Mouse (Mus musculus) heart, embryonic 13.5 days (tissue): ENCODE measurements around the gene Asb3. TPM values are rescaled to one million over a fixed set of nuclear protein-coding genes. Genes with fewer than 3 reads are reported as not detected.
"Not testable (repeated sequence)": the region's sequence is repeated elsewhere in the genome, so short reads cannot be mapped to it uniquely, and the experiment has no call there.

Source experiments
- ATAC-seq: fragments of 200-750 bp; cut with Nextera tagmentation; 2 replicates; pipeline ENCODE4 v1.8.0; 2017; ENCODE audit warnings: moderate TSS enrichment; ENCODE audit not compliant: insufficient number of reproducible peaks, low FRiP score, low TSS enrichment; ENCODE audit errors: extremely low read depth
- H3K27ac ChIP-seq: fragments of 300-500 bp; sonication (generic); replicated peaks from 2 replicates; pipeline ENCODE4 v1.5.1; 2015; ENCODE audit warnings: moderate library complexity, mild to moderate bottlenecking, inconsistent platforms
- H3K27me3 ChIP-seq: fragments of 300-500 bp; sonication (generic); replicated peaks from 2 replicates; pipeline ENCODE4 v1.6.1; 2015; ENCODE audit warnings: mild to moderate bottlenecking, inconsistent platforms
- H3K36me3 ChIP-seq: fragments of 300-500 bp; sonication (generic); 2 replicates; pipeline ENCODE4 v1.6.1; 2015; ENCODE audit warnings: mild to moderate bottlenecking, inconsistent platforms
- H3K4me1 ChIP-seq: fragments of 300-500 bp; sonication (generic); 2 replicates; pipeline ENCODE4 v1.6.1; 2015; ENCODE audit warnings: inconsistent platforms
- H3K4me2 ChIP-seq: fragments of 300-500 bp; sonication (generic); 2 replicates; pipeline ENCODE4 v1.6.1; 2015; ENCODE audit warnings: inconsistent platforms, mild to moderate bottlenecking, moderate library complexity
- H3K4me3 ChIP-seq: fragments of 300-500 bp; sonication (generic); 2 replicates; pipeline ENCODE4 v1.5.1; 2015; ENCODE audit warnings: moderate library complexity, mild to moderate bottlenecking, inconsistent platforms
- H3K9ac ChIP-seq: fragments of 300-500 bp; sonication (generic); 2 replicates; pipeline ENCODE4 v1.6.1; 2015; ENCODE audit warnings: inconsistent platforms, mild to moderate bottlenecking, moderate library complexity
- H3K9me3 ChIP-seq: fragments of 300-500 bp; sonication (generic); 2 replicates; pipeline ENCODE4 v1.6.1; 2016; ENCODE audit warnings: inconsistent platforms
- WGBS: fragments of 180-500 bp; shearing (Covaris S2); methylation state at CpG from one replicate; pipeline ENCODE4 v1.1.7; 2015; ENCODE audit warnings: mixed read lengths; 5-methylcytosine and 5-hydroxymethylcytosine counted together
- polyA plus RNA-seq: library from polyadenylated mRNA; unstranded; fragments of >200 nt; fragmentation: Nextera tagmentation; extraction: Ambion mirVana; gene quantifications from 2 replicates; pipeline ENCODE4 v1.2.1, GENCODE M21; 2015

Asb3 gene
- polyA plus RNA-seq, 1 experiment from 2014 or later = 18.7 TPM

- not testable (repeated sequence) for H3K27me3 ChIP-seq, H3K4me1 ChIP-seq, H3K27ac ChIP-seq, H3K9me3 ChIP-seq, H3K4me3 ChIP-seq, H3K4me2 ChIP-seq, H3K9ac ChIP-seq, H3K36me3 ChIP-seq, ATAC-seq
- WGBS = 22% methylated on average over 1 of the region's 1 CpGs
Measured at GRCm38 (mm10) chr11:31138394-31138793, 253.2 kb downstream of the Asb3 start.

Other genes with a start within 250 kb of the Asb3 start
- gene Acyp2, start 235.8 kb upstream of the Asb3 start, polyA plus RNA-seq = 27.9 and 31.0 TPM in 2 replicates
- gene Psme4, start 113.7 kb upstream of the Asb3 start, polyA plus RNA-seq = 11.0 and 11.6 TPM in 2 replicates
- 0.04 and 0.06 TPM in 2 replicates for gene Gpr75, start 58 bp upstream of the Asb3 start, polyA plus RNA-seq
- 10.6 and 10.7 TPM in 2 replicates for gene Erlec1, start 68.9 kb downstream of the Asb3 start, polyA plus RNA-seq
- 14.8 and 15.7 TPM in 2 replicates for gene Chac2, start 100.9 kb downstream of the Asb3 start, polyA plus RNA-seq